Mouse (Mus musculus) forebrain, embryonic 12.5 days (tissue): Measurements from ENCODE around the gene B3gnt2. TPM values are rescaled to one million over a fixed set of nuclear protein-coding genes. Genes with fewer than 3 reads are reported as not detected.

ENCODE experiments used
- ATAC-seq: fragments of 200-750 bp; cut with Nextera tagmentation; 2 replicates; pipeline ENCODE4 v1.8.0; 2017; ENCODE audit warnings: moderate TSS enrichment; ENCODE audit not compliant: low FRiP score
- H3K27ac ChIP-seq: fragments of 300-500 bp; sonication (generic); 2 replicates; pipeline ENCODE4 v1.5.1; 2016; ENCODE audit warnings: mild to moderate bottlenecking
- H3K27me3 ChIP-seq: fragments of 300-500 bp; sonication (generic); 2 replicates; pipeline ENCODE4 v1.6.1; 2016; ENCODE audit warnings: mild to moderate bottlenecking
- H3K36me3 ChIP-seq: fragments of 300-500 bp; sonication (generic); replicated peaks from 2 replicates; pipeline ENCODE4 v1.6.1; 2016; ENCODE audit warnings: mild to moderate bottlenecking
- H3K4me1 ChIP-seq: fragments of 300-500 bp; sonication (generic); 2 replicates; pipeline ENCODE4 v1.6.1; 2016
- H3K4me2 ChIP-seq: fragments of 300-500 bp; sonication (generic); 2 replicates; pipeline ENCODE4 v1.6.1; 2016; ENCODE audit warnings: mild to moderate bottlenecking, moderate library complexity
- H3K4me3 ChIP-seq: fragments of 300-500 bp; sonication (generic); replicated peaks from 2 replicates; pipeline ENCODE4 v1.5.1; 2016; ENCODE audit warnings: mild to moderate bottlenecking
- H3K9ac ChIP-seq: fragments of 300-500 bp; sonication (generic); 2 replicates; pipeline ENCODE4 v1.6.1; 2016; ENCODE audit warnings: mild to moderate bottlenecking
- H3K9me3 ChIP-seq: fragments of 300-500 bp; sonication (generic); 2 replicates; pipeline ENCODE4 v1.6.1; 2016
- WGBS: fragments of 180-500 bp; shearing (Covaris S2); methylation state at CpG from one replicate; pipeline ENCODE4 v1.1.7; 2016; 5-methylcytosine and 5-hydroxymethylcytosine counted together
- polyA plus RNA-seq: library from polyadenylated mRNA; unstranded; fragments of >200 nt; fragmentation: Nextera tagmentation; extraction: Ambion mirVana; gene quantifications from 2 replicates; pipeline ENCODE4 v1.2.1, GENCODE M21; 2016

B3gnt2 gene
- polyA plus RNA-seq, 1 experiment from 2014 or later: 3.5 TPM

DNA sequence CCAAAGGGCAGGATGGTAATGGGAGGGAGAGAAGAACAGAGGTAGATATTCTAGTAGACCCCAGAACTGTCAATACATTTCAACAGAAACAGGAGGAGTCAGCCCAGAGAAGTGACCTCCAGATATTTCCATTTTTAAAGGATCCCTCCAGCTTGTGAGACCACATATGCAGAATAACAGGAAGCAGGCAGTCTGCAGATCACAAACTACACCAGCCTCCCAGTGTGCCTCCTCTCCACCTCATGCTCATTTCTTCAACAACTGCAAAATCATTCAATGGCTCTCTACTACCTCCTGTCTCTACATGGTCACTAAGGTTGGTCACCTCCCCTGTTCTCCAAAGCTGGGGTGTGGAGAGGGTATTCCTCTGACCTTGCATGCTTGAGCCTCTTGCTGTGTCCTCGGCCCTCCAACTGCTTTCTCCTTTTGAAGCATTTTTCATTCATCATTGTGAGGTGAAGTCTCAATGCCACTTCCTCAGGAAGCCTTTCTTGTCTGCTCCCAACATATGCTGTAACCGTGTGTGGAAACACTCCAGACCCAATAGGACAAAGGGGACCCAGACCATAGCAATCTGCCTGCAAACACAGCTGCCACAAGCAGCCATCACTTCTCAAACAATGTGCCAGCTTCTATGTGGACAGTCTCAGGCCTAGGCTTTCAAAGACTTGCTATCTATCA lies 7.1 kb downstream of the B3gnt2 start:
- 58% methylated on average over 2 of the region's 2 CpGs for WGBS
- Histone ChIP-seq H3K36me3 (no peaks in the 10 kb centered on the region), H3K27me3 (peaks cover 26% of the 10 kb centered on the region), H3K9ac (no peak overlapping the region), H3K9me3 (no peaks in the 10 kb centered on the region), H3K4me3 (no peak overlapping the region), H3K27ac (no peak overlapping the region), H3K4me2 (no peak overlapping the region), H3K4me1 (peaks cover 9% of the 10 kb centered on the region)
- ATAC-seq: no peak

DNA sequence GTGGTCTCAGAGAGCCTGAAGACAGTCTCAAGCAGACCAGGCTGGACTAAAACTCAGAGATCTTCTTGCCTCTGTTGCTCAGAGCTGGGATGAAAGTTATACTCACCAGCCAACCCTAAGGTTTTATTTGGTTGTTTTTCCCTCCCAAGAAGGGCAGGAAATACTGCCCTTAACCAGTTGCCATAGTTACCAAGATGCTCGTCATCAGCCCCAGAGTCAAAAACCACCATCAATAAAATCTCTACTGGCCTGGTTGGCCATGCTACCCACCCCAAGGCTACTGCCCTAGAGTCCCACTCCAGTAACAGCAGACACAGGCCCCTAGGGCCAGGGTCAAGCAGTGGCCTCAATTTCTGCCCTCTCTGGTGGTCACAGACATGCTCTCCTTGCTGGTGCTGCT lies 8.3 kb downstream of the B3gnt2 start:
- ATAC-seq: no peak
- Histone ChIP-seq H3K4me1 (no peaks in the 10 kb centered on the region), H3K36me3 (no peaks in the 10 kb centered on the region), H3K27ac (no peak overlapping the region), H3K4me2 (no peak overlapping the region), H3K4me3 (no peak overlapping the region), H3K9me3 (no peaks in the 10 kb centered on the region), H3K9ac (no peak overlapping the region), H3K27me3 (peaks cover 15% of the 10 kb centered on the region)
- WGBS: 56% methylated on average over 1 of the region's 1 CpGs

DNA sequence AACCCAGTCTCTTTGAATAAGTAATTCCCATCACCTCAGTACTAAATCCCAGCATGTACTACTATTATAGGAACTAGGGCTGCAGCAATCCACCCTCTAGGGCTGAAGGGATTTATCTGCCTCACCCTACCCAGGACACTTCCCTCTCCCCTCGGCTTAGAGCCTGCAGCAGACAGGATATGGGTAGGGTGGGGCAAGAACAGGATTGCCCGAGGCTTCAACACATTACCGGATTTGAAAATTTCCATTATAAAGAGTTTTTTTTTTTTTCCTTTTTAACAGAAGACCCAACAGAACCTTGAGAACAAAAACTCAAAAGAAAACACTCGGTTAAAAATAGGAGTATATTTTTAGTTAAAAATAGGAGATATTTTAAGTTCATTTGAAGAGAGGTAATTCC lies 9.3 kb downstream of the B3gnt2 start:
- peaks cover 6% of the 10 kb centered on the region for H3K27me3 ChIP-seq
- no peak overlapping the region for H3K9ac ChIP-seq
- no peak for ATAC-seq
- no peaks in the 10 kb centered on the region for H3K9me3 ChIP-seq
- H3K27ac ChIP-seq: no peak overlapping the region
- no peaks in the 10 kb centered on the region for H3K4me1 ChIP-seq
- H3K36me3 ChIP-seq: no peaks in the 10 kb centered on the region
- H3K4me3 ChIP-seq: no peak overlapping the region
- WGBS: 47% methylated on average over 4 of the region's 4 CpGs
- no peak overlapping the region for H3K4me2 ChIP-seq

DNA sequence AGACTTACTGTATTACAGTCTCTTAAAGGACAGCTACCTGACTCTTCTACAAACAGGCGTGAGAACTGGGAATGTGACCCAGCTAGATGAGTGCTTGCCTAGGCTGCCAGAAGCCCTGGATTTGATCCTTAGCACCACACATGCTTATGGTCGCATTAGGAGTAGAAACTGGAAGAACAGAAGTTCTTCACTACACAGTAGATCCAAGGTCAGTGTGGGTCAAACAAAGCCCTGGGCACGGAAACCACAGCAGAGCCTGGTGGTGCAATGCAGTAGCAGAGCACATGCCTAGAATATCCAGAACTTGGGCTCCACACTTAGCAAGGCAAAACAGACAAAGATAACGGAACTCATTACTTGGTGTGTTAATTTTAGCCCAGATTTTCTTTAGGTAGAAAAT lies 10.7 kb downstream of the B3gnt2 start:
- no peaks in the 10 kb centered on the region; the same call in 1 of the 2 replicates for H3K27me3 ChIP-seq
- H3K9ac ChIP-seq: no peak overlapping the region
- H3K36me3 ChIP-seq: no peaks in the 10 kb centered on the region
- no peak overlapping the region for H3K27ac ChIP-seq
- WGBS: 91% methylated on average over 4 of the region's 4 CpGs
- no peaks in the 10 kb centered on the region for H3K9me3 ChIP-seq
- no peak overlapping the region for H3K4me2 ChIP-seq
- no peaks in the 10 kb centered on the region for H3K4me1 ChIP-seq
- no peak overlapping the region for H3K4me3 ChIP-seq
- no peak for ATAC-seq

DNA sequence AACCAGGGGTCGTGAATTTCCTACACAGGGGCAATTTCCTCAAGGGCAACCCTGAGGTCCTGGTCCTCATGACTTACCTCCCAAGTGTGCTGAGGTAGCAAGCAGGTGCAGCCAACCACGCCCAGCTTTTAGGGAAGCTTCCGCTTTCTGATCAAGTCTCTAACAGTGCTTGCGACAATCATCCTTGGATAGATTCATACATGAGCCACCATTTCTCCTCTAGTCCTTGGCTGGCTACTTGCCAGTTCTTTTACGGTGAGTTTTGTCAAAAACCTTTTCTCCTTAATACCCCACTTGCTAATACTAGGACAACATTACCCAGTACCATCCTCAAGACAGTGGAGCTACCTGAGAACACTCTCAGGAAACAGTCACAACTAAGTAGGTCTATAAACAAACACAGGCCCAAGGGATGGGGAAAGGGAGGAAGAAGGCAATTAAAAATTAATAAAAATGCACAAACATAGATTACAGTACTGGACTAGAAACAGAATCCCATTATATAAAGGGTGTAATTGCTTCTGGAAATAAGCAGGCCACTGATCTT lies 12.0 kb downstream of the B3gnt2 start:
- Histone ChIP-seq H3K27me3 (no peaks in the 10 kb centered on the region; the same call in 1 of the 2 replicates), H3K27ac (no peak overlapping the region), H3K9ac (no peak overlapping the region), H3K9me3 (no peaks in the 10 kb centered on the region), H3K4me2 (no peak overlapping the region), H3K36me3 (no peaks in the 10 kb centered on the region), H3K4me3 (no peak overlapping the region), H3K4me1 (no peaks in the 10 kb centered on the region)
- no peak for ATAC-seq
- WGBS: 94% methylated on average over 5 of the region's 5 CpGs

DNA sequence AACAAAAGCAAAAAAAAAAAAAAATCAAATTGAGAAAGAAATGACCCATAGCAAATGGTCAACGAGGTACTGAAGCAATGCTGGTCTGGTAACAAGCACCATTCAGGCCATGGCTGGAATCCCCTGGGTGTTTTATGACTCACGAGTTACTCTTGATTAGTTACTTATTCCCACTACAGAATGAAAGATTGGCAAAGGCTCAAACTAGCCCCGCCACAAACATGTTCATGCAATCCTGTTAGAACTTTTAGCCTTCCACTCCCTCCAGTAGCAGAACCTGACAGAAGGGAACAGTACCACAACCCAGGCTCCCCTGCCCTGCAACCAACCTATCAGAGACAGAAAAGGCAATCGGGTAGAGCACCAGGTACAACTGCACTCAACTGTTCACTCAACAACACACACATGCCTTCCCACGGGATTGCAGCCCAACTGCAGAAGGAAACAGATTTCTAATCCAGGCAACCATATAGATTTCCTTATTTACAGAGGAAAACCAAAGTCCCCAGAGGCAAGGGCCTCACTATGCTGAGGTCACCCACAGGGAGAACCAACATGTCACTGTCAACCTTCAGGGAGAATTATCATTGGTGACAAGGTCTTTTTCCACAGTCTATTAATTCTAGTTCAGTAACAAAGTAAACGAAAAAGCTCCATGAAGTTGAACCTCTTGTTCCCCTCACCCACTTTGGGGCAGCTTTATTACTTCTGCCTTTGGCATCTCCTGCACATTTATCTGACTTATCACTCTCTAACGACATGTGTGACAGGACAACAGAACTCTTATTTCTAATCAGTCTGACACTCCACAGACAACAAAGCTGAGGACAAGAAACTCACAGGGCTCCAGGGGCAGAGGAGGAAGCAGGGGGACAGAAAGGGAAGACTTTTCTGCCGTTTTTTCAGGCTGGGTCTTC lies 12.8 kb downstream of the B3gnt2 start:
- Histone ChIP-seq H3K9me3 (no peaks in the 10 kb centered on the region), H3K27ac (no peak overlapping the region), H3K4me3 (no peak overlapping the region), H3K27me3 (no peaks in the 10 kb centered on the region), H3K9ac (no peak overlapping the region), H3K4me1 (no peaks in the 10 kb centered on the region), H3K36me3 (no peaks in the 10 kb centered on the region), H3K4me2 (no peak overlapping the region)
- ATAC-seq: no peak
- 68% methylated on average over 8 of the region's 8 CpGs for WGBS

DNA sequence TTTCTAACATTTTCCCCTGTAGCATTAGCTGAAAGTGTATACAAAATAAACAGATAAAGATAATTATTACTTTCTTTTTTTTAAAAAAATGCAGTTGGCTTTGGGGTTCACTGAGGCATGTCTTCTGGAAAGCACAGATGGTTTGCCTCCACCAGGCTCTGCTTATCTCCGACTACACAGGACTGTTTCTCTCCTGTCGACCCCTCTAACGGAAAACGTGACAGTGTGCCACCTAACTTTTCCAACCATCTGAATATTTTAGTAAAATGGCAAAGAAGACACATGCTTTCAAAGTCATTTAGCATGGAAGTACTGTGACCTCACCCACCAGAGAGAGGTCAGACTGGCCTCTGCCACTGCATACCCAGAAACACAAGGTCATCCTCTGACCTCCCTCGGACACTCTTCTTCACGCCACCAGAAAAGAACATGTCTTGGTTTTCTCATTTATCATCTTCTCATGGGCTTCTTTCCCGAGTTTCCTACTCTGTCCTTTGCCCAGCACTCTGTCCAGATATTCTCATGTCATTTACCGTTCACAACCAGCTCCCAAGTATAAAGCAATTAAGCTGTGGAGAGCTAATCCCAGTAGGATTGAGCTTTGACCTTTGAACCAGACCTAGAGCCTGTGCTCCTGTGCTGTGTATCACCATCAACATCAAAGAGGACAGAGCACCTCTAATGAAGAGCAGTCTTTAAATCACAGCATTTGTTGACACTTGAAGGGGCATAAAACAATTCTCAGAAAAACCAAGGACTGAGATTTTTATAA lies 13.6 kb downstream of the B3gnt2 start:
- WGBS: 70% methylated on average over 8 of the region's 8 CpGs
- no peaks in the 10 kb centered on the region for H3K4me1 ChIP-seq
- no peak for ATAC-seq
- H3K4me2 ChIP-seq: no peak overlapping the region
- H3K27ac ChIP-seq: no peak overlapping the region
- H3K9ac ChIP-seq: no peak overlapping the region
- no peak overlapping the region for H3K4me3 ChIP-seq
- no peaks in the 10 kb centered on the region for H3K9me3 ChIP-seq
- H3K27me3 ChIP-seq: no peaks in the 10 kb centered on the region
- H3K36me3 ChIP-seq: no peaks in the 10 kb centered on the region

DNA sequence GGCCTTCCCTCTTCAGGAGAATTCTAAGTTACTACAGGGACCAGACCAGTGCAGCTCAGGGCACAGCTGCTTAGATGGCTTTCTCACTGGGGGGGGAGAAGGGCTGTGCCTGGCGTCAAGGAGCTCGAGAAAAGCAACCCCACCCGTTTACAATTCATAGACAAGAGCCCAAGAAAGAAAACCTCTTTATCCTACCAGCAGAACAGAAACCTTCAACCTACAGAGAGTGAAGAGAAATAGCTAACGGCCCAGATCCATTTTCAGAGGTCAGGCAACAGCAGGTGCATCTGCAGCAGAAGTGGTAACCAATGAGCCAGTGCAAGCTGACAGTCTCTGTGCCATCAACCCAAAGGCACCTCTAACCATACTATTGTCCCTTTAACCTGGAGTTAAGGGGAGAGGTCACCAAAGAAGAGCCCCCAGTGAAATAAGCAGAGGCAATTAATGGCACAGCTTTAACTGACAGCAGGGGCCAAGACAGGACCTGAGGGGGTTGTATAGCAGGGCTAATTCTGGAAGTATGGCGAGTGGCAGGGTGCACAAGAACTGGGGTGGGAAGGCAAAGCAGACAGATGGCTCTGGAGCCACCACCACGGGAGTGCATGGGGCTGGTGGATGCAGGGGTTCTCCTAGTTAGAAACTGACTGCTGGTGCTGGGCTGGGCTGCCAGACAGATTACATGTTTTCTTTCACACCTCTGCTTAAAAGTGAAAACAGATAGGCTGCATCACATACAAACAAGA lies 14.5 kb downstream of the B3gnt2 start:
- H3K4me2 ChIP-seq: no peak overlapping the region
- H3K36me3 ChIP-seq: no peaks in the 10 kb centered on the region
- H3K9ac ChIP-seq: no peak overlapping the region
- H3K9me3 ChIP-seq: no peaks in the 10 kb centered on the region
- H3K27ac ChIP-seq: no peak overlapping the region
- H3K4me1 ChIP-seq: no peaks in the 10 kb centered on the region
- no peak overlapping the region for H3K4me3 ChIP-seq
- no peak for ATAC-seq
- 48% methylated on average over 6 of the region's 6 CpGs for WGBS
- no peaks in the 10 kb centered on the region for H3K27me3 ChIP-seq

DNA sequence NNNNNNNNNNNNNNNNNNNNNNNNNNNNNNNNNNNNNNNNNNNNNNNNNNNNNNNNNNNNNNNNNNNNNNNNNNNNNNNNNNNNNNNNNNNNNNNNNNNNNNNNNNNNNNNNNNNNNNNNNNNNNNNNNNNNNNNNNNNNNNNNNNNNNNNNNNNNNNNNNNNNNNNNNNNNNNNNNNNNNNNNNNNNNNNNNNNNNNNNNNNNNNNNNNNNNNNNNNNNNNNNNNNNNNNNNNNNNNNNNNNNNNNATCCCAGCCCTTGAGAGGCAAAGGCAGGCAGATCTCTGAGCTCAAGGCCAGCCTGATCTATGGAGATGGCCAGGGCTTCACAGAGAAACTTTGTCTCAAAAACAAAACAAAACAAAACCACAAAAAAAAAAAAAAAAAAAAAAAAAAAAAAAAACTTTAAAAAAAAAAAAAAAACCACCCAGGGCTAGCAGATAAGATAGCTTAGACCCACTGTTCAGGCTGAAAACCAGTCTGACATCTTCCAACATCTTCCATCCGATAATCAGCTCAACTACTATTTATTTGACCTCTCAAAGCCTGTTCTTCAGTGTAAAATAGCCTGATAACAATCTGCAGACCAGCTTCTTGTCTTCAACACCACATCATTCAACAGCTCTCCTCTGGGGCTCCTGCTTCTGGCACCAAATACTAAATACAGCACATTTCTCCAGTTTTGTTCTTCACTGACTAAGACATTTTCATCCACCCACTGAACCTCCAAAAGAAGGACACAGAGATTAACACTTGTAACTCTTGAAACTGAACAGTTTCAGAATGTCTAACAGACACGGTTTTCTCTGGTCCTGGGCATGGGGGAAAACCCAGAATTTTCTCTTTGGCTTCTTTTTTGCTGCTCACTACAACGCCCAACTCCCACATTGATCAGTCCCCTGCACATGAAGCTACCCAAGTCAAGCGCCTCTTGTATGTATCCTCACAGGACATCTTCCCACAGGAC lies 15.7 kb downstream of the B3gnt2 start:
- no peak overlapping the region for H3K4me3 ChIP-seq
- no peak overlapping the region for H3K4me2 ChIP-seq
- H3K27me3 ChIP-seq: no peaks in the 10 kb centered on the region
- H3K36me3 ChIP-seq: no peaks in the 10 kb centered on the region
- no peak overlapping the region for H3K27ac ChIP-seq
- WGBS: 84% methylated on average over 4 of the region's 4 CpGs
- no peaks in the 10 kb centered on the region for H3K9me3 ChIP-seq
- no peak overlapping the region for H3K9ac ChIP-seq
- ATAC-seq: no peak
- H3K4me1 ChIP-seq: no peaks in the 10 kb centered on the region

DNA sequence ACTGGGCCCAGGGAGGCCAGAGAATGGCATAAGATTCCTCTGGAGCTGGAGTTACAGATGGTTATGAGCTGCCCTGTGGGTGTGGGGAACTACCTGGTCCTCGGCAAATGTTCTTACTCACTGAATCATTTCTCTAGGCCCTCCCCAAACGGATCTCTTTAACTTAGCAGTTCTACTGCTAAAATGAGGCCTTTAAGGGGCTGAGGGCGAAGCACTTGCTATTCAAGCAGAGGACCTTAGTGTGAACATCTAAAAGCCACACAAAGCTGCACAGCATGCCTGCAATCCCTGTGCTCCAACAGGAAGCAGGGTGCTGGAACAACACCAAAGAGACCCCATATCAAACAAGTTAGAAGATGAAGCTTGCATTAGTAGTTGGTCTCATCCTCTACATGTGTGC lies 21.3 kb downstream of the B3gnt2 start:
- no peak overlapping the region for H3K4me2 ChIP-seq
- H3K4me1 ChIP-seq: no peaks in the 10 kb centered on the region
- H3K4me3 ChIP-seq: no peak overlapping the region
- H3K27me3 ChIP-seq: no peaks in the 10 kb centered on the region
- no peak overlapping the region for H3K9ac ChIP-seq
- no peaks in the 10 kb centered on the region for H3K9me3 ChIP-seq
- no peak overlapping the region for H3K27ac ChIP-seq
- ATAC-seq: no peak
- no peaks in the 10 kb centered on the region for H3K36me3 ChIP-seq
- WGBS: 59% methylated on average over 3 of the region's 3 CpGs

DNA sequence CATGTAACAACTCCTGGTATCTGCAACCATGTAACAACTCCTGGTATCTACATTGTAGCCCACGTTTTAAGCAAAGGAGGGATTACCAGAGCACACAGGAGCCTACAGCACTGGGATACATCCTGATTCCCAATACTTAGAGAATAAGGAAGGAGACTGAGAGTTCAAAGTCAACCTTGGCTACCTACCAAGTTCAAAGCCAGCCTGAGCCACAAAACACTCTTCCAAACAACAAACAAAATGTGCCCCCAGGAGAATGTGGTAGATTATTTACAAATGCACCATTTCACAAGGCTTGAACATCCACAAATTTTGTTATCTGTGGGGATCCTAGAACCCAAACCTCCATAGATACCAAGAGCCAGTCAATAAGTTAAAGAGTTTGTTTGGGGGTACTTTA lies 22.4 kb downstream of the B3gnt2 start:
- Histone ChIP-seq H3K4me1 (no peaks in the 10 kb centered on the region), H3K9ac (no peak overlapping the region), H3K27ac (no peak overlapping the region), H3K36me3 (no peaks in the 10 kb centered on the region), H3K4me3 (no peak overlapping the region), H3K27me3 (no peaks in the 10 kb centered on the region), H3K4me2 (no peak overlapping the region), H3K9me3 (no peaks in the 10 kb centered on the region)
- no peak for ATAC-seq
- WGBS: 59% methylated on average over 1 of the region's 1 CpGs
